Mouse (Mus musculus) ES-CJ7 (cell line): ENCODE measurements around the gene Ptgfrn.

ENCODE experiments used
- DNase-seq: peaks from one replicate; pipeline ENCODE4 v3.0.0; 2011; ENCODE audit warnings: low read depth, low spot score

Ptgfrn gene

GRCm38 (mm10) chr3:101037984-101038545 lies 72.0 kb downstream of the Ptgfrn start:
- no peak for DNase-seq

GRCm38 (mm10) chr3:101036001-101036400 lies 74.1 kb downstream of the Ptgfrn start:
- no peak for DNase-seq

GRCm38 (mm10) chr3:101034509-101034908 lies 75.6 kb downstream of the Ptgfrn start:
- DNase-seq = no peak

- no peak for DNase-seq
Observed at GRCm38 (mm10) chr3:101033644-101034043, 76.4 kb downstream of the Ptgfrn start.

GRCm38 (mm10) chr3:101031456-101032142 lies 78.5 kb downstream of the Ptgfrn start:
- DNase-seq = no peak

- DNase-seq = no peak
Observed at GRCm38 (mm10) chr3:101030630-101031029, 79.4 kb downstream of the Ptgfrn start.

GRCm38 (mm10) chr3:101029339-101029738 lies 80.7 kb downstream of the Ptgfrn start, which contains the start of gene Cd101:
TSS of gene Cd101 (minus strand) at chr3:101029556.
- DNase-seq = no peak

- no peak for DNase-seq
Observed at GRCm38 (mm10) chr3:101026741-101027140, 83.3 kb downstream of the Ptgfrn start.

GRCm38 (mm10) chr3:101022967-101023366 lies 87.1 kb downstream of the Ptgfrn start:
- no peak for DNase-seq

GRCm38 (mm10) chr3:101021481-101022051 lies 88.5 kb downstream of the Ptgfrn start:
- no peak for DNase-seq

- no peak for DNase-seq
Observed at GRCm38 (mm10) chr3:101021073-101021472, 89.0 kb downstream of the Ptgfrn start.

- no peak for DNase-seq
Observed at GRCm38 (mm10) chr3:101018494-101018893, 91.6 kb downstream of the Ptgfrn start.

GRCm38 (mm10) chr3:101016050-101016449 lies 94.0 kb downstream of the Ptgfrn start:
- no peak for DNase-seq

GRCm38 (mm10) chr3:101015254-101015653 lies 94.8 kb downstream of the Ptgfrn start:
- DNase-seq = no peak

- DNase-seq = no peak
Observed at GRCm38 (mm10) chr3:101013536-101013935, 96.5 kb downstream of the Ptgfrn start.

- no peak for DNase-seq
Observed at GRCm38 (mm10) chr3:101013005-101013404, 97.1 kb downstream of the Ptgfrn start.

- DNase-seq = no peak
Observed at GRCm38 (mm10) chr3:101012597-101012996, 97.5 kb downstream of the Ptgfrn start.

GRCm38 (mm10) chr3:101012131-101012571 lies 97.9 kb downstream of the Ptgfrn start:
- no peak for DNase-seq

GRCm38 (mm10) chr3:101011203-101011600 lies 98.9 kb downstream of the Ptgfrn start:
- no peak for DNase-seq

GRCm38 (mm10) chr3:101010589-101011202 lies 99.4 kb downstream of the Ptgfrn start:
- no peak for DNase-seq

GRCm38 (mm10) chr3:101007112-101007782 lies 102.8 kb downstream of the Ptgfrn start:
- DNase-seq = no peak

GRCm38 (mm10) chr3:101005392-101005791 lies 104.7 kb downstream of the Ptgfrn start:
- no peak for DNase-seq
